Mouse (Mus musculus) C2C12 (cell line): ENCODE data around the gene Dnajc13. TPM values are rescaled to one million over a fixed set of nuclear protein-coding genes. Genes with fewer than 3 reads are reported as not detected.

ENCODE experiments used
- H3K27me3 ChIP-seq: one replicate; pipeline ENCODE4 v1.6.1; 2011; ENCODE audit not compliant: control insufficient read depth, insufficient read depth, insufficient read length
- H3K36me3 ChIP-seq: one replicate; pipeline ENCODE4 v1.6.1; 2011; ENCODE audit not compliant: control insufficient read depth, insufficient read depth
- H3K4me3 ChIP-seq: one replicate; pipeline ENCODE4 v1.5.1; 2011; ENCODE audit warnings: mild to moderate bottlenecking, control low read depth; ENCODE audit not compliant: poor library complexity, insufficient read depth, severe bottlenecking
- H3K79me2 ChIP-seq: one replicate; pipeline ENCODE4 v1.6.1; 2011; ENCODE audit not compliant: control insufficient read depth, insufficient read depth
- H3K79me3 ChIP-seq: one replicate; pipeline ENCODE4 v1.6.1; 2011; ENCODE audit warnings: low read depth, control low read depth
- H3ac ChIP-seq: one replicate; pipeline ENCODE3; 2011; ENCODE audit warnings: low read depth; ENCODE audit not compliant: control insufficient read depth, insufficient read length
- CEBPB ChIP-seq: IDR thresholded peaks from one replicate; pipeline ENCODE4 v1.6.1; 2011; ENCODE audit warnings: low read depth, mild to moderate bottlenecking, control low read depth, moderate library complexity
- CTCF ChIP-seq: IDR thresholded peaks from one replicate; pipeline ENCODE4 v1.5.1; 2011; ENCODE audit not compliant: control insufficient read depth, insufficient read depth, insufficient read length
- FOSL1 ChIP-seq: IDR thresholded peaks from one replicate; pipeline ENCODE4 v1.8.0; 2011; ENCODE audit warnings: mild to moderate bottlenecking, low read length; ENCODE audit not compliant: poor library complexity, insufficient read depth, severe bottlenecking
- MAX ChIP-seq: IDR thresholded peaks from one replicate; pipeline ENCODE4 v1.6.1; 2011; ENCODE audit warnings: mild to moderate bottlenecking, control low read depth
- MYOD1 ChIP-seq: IDR thresholded peaks from one replicate; pipeline ENCODE4 v1.6.1; 2011; ENCODE audit warnings: low read depth; ENCODE audit not compliant: control insufficient read depth, insufficient read length
- MYOG ChIP-seq: IDR thresholded peaks from one replicate; pipeline ENCODE4 v1.6.1; 2011; ENCODE audit not compliant: control insufficient read depth, insufficient read length; ENCODE audit errors: extremely low read depth
- USF1 ChIP-seq: IDR thresholded peaks from one replicate; pipeline ENCODE4 v1.6.1; 2011; ENCODE audit warnings: low read depth, mild to moderate bottlenecking, control low read depth, moderate library complexity
- polyA plus RNA-seq: library from polyadenylated mRNA; unstranded; fragments of >200 nt; fragmentation: generic; extraction: Trizol; gene quantifications from one replicate; pipeline ENCODE4 v1.2.1, GENCODE M21; 2012; ENCODE audit warnings: missing spikeins

Gene Dnajc13
- polyA plus RNA-seq, 1 experiment, result 13.5 TPM

- no peaks in the 10 kb centered on the region for H3K79me3 ChIP-seq
- H3K79me2 ChIP-seq, result no peaks in the 10 kb centered on the region
- TF ChIP-seq CTCF (no peak), MAX (no peak), USF1 (no peak)
- H3ac ChIP-seq, result no peak within 1 kb of the TSS
- no peaks in the 10 kb centered on the region for H3K27me3 ChIP-seq
- no peaks in the 10 kb centered on the region for H3K36me3 ChIP-seq
- no peak within 1 kb of the TSS for H3K4me3 ChIP-seq
Observed at GRCm38 (mm10) chr9:104126833-104127232, 135.9 kb downstream of the Dnajc13 start, which contains the start of gene Ackr4. Gene Ackr4, minus strand, starts transcription at chr9:104126933.

DNA sequence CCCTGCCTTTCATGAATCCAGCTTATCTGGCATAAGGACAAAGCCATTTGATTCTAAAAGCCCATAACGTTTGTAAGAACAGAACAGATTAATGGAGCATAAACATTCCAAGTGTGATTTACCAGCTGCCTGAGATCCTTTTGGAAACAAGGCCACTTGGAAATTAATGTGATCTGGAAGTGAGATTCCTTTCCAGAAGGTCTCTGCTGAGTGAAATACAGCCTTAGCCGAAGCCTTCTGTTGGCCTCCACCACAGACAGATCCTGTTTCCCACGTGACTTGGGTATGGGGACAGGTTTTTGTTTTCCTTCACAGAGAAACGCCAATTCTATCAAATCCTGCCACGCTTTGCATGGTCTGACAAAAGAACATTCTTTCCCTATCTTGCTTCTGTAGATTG is 139.1 kb downstream of the Dnajc13 start:
- Histone ChIP-seq H3K79me2 (no peaks in the 10 kb centered on the region), H3ac (no peak overlapping the region), H3K36me3 (no peaks in the 10 kb centered on the region), H3K27me3 (no peaks in the 10 kb centered on the region), H3K4me3 (no peak overlapping the region), H3K79me3 (no peaks in the 10 kb centered on the region)
- TF ChIP-seq MYOG (no peak), CEBPB (no peak), USF1 (no peak), MAX (no peak), FOSL1 (no peak), CTCF (no peak), MYOD1 (no peak)

DNA sequence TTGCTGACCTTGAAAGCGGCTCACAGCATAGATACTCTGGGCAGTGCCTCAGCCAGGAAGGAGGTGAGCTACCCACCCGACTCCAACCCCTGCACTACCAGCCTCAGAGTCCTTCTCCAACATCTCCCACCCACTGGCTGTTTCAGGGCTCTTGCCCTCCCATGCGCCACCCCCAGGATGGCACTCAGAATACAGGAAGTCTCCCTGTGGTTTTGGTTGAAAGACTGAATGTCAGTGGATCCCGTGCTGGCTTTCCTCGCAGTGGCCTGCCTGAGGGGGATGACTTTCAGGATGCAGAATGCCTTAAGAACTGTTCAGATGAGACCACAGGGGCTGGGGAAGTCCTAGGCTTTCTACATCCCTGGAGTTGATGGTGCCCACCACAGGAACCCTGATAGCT is 139.6 kb downstream of the Dnajc13 start:
- Histone ChIP-seq H3K79me3 (no peaks in the 10 kb centered on the region), H3K4me3 (no peak overlapping the region), H3ac (no peak overlapping the region), H3K36me3 (no peaks in the 10 kb centered on the region), H3K79me2 (no peaks in the 10 kb centered on the region), H3K27me3 (no peaks in the 10 kb centered on the region)
- TF ChIP-seq CTCF (no peak), FOSL1 (no peak), CEBPB (no peak), MYOG (no peak), USF1 (no peak), MYOD1 (no peak), MAX (no peak)

DNA sequence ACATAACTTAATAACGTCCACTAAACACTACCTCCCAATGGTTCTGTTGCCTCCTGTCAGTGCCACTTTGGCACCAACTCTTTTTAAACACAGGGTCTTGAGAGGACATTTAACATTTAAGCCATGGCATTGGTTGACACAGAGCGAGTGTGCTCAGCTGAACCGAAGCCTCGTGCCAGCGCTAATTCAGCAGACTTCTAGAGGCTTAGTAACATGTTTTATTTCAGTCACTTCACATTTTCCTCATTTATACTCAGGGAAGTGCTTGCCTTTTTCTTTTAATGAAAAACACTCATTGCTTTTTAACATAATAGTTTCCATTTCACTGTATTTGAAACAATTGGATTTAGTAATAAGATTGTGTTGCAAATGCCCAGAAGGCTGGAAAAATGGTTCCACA is 153.6 kb downstream of the Dnajc13 start:
- Histone ChIP-seq H3K36me3 (no peaks in the 10 kb centered on the region), H3K27me3 (no peaks in the 10 kb centered on the region), H3ac (no peak overlapping the region), H3K79me2 (no peaks in the 10 kb centered on the region), H3K4me3 (no peak overlapping the region), H3K79me3 (no peaks in the 10 kb centered on the region)
- TF ChIP-seq MAX, result no peak
- TF ChIP-seq CTCF, result no peak
- TF ChIP-seq MYOD1, result no peak
- TF ChIP-seq CEBPB, result no peak
- TF ChIP-seq USF1, result no peak
- TF ChIP-seq MYOG, result no peak

DNA sequence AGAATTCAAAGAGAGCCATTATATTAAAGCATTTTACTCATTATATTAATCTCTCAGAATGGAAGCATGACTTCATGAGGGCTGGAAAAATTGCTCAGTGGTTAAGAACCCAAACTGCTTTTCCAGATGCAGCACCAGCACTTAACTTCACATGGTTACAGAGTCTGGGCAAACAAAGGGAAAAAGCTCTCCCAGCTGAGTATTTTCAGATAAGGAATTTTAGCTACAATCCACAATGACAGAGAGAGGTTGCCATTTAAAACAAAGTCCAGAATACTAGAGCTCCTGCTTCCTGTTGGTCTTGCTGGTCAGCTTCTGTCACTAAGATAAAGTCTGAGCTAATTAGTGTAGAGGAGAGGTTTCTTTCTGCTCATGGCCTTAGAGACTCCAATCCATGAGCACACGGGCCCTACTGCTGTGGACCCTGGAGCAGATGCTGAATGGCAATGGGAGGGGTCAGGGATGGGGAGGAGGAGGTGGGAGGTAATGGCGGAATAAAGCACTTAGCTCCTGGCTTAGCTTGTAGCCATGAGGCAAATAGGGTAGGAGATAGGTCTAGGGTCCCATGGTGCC is 154.1 kb downstream of the Dnajc13 start:
- Histone ChIP-seq H3K4me3 (no peak overlapping the region), H3ac (no peak overlapping the region), H3K36me3 (no peaks in the 10 kb centered on the region), H3K27me3 (no peaks in the 10 kb centered on the region), H3K79me2 (no peaks in the 10 kb centered on the region), H3K79me3 (no peaks in the 10 kb centered on the region)
- TF ChIP-seq CEBPB (no peak), MYOG (no peak), USF1 (no peak), MYOD1 (no peak), FOSL1 (no peak), MAX (no peak), CTCF (no peak)

- H3K36me3 ChIP-seq, result no peaks in the 10 kb centered on the region
- H3K4me3 ChIP-seq, result no peak overlapping the region
- no peaks in the 10 kb centered on the region for H3K79me2 ChIP-seq
- H3K79me3 ChIP-seq, result no peaks in the 10 kb centered on the region
- TF ChIP-seq MYOG, result no peak
- no peak for TF ChIP-seq MAX
- no peak for TF ChIP-seq FOSL1
- TF ChIP-seq CTCF, result no peak
- no peak for TF ChIP-seq USF1
- TF ChIP-seq MYOD1, result no peak
- TF ChIP-seq CEBPB, result no peak
- H3K27me3 ChIP-seq, result no peaks in the 10 kb centered on the region
- no peak overlapping the region for H3ac ChIP-seq
Observed at GRCm38 (mm10) chr9:104107482-104107881, 155.2 kb downstream of the Dnajc13 start.

- TF ChIP-seq CEBPB, result no peak
- no peak for TF ChIP-seq MYOG
- TF ChIP-seq FOSL1, result no peak
- TF ChIP-seq USF1, result no peak
- no peak for TF ChIP-seq CTCF
- no peak for TF ChIP-seq MYOD1
- TF ChIP-seq MAX, result no peak
- Histone ChIP-seq H3K79me3 (no peaks in the 10 kb centered on the region), H3K79me2 (no peaks in the 10 kb centered on the region), H3K36me3 (no peaks in the 10 kb centered on the region), H3ac (no peak overlapping the region), H3K4me3 (no peak overlapping the region), H3K27me3 (no peaks in the 10 kb centered on the region)
Observed at GRCm38 (mm10) chr9:104106930-104107329, 155.8 kb downstream of the Dnajc13 start.
